Mouse (Mus musculus): Measurements from ENCODE around the gene Ccdc90b.

Ccdc90b gene

DNA sequence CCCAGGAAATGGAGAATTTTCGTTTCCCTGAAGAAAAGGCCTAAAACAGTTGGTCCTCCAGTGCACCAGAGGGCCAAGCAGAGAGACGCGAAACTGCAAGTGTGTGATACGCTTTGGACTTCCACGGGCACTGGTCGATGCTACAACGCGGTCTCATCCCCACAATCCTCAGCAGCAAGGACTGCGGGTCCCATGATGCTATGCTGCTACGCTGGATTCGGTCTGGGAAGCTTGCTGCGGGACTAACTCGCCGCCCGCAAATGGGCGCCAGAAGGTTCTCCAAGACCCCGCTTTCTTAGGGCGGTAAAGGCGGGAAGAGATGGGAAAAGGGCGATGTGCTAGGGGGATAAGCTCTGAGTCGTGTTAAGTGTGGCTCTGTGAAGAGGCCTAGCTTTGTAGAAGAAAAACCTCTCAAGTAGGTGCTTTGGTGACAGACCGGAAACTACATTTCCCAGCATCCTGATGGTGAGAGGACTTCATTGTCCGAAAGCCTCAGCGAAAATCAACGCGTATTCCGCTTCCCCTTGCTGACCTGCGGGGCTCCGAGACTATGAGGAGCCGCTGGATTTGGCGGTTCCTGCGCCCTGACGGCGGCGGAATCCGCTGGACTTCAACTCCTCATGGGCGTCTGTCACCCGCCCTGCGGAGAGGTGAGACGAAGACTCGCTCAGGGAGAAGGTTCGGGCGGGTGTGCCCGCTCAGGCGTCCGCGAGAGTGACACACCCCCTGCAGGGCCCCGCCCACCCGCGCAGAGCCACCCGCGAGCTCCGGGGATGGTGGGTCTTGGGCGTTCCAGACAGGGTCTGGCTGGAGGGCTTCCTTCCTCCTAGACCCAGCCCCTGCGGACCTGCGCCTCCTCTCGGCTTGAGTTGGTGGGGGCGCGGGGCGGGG, at the start of gene Ccdc90b:
TSS of gene Ccdc90b (plus strand) at position 164 of the 891 bp plus-strand sequence.
- DNase-seq (ENCODE audit: low read depth), result peak; percentile 82

DNA sequence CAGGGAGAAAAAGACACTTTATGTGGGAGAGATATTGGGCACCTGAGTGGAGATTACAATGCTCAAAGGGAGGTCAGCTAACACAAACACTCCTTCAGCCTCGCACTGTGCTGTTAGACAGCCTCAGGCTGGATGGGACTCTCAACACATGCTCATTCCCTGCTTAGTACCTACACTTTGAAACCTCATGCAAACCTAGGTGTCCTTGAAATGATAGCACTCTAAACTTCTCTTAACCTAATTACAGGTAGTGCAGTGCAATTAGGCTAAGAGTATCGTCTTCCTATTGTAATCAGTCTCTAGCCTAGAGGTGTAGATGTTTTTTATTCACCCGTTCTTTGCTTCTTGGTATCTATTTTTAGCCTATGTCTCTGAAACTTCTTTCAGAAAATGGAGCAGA, 40.6 kb upstream of the Ccdc90b start:
- no peak for DNase-seq (ENCODE audit: low read depth)

DNA sequence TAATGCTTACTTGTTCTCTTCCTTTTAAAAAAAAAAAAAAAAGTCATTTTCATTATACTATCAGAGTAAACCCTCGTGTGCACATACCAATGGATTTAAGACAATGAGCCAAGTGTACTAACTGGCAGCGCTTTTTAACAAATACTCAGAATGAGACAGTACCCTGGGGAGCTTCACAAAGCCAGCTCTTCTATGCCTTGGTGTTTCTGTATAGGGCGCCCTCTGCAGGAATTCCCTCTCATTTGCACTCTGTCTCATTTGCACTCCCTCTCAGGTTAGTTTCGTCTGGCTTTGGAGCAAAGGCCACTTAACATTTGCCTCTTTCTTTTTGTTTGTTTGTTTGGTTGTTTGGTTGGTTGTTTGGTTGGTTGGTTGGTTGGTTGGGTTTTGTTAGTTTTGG, 40.1 kb upstream of the Ccdc90b start:
- DNase-seq (ENCODE audit: low read depth), result peak; percentile 12

DNA sequence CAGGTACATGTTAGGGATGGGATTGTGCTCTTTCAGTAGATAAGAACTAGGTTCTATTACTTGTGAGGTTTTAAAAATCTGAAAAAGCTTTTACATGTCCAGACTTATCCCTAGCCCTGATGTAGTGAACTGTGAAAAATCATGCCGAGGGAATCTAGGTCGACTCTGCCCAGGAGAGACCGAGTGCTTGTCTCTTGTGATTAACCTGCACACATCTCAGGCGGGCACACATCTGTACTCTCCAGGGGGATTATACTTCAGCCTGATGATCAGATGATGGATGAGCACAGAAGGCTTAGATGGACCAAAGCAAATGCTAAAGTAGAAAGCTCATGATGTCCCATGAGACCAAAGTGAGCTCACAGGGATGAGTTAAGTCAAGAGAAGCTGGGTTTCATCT, 31.7 kb upstream of the Ccdc90b start:
- DNase-seq (ENCODE audit: low read depth), result no peak

DNA sequence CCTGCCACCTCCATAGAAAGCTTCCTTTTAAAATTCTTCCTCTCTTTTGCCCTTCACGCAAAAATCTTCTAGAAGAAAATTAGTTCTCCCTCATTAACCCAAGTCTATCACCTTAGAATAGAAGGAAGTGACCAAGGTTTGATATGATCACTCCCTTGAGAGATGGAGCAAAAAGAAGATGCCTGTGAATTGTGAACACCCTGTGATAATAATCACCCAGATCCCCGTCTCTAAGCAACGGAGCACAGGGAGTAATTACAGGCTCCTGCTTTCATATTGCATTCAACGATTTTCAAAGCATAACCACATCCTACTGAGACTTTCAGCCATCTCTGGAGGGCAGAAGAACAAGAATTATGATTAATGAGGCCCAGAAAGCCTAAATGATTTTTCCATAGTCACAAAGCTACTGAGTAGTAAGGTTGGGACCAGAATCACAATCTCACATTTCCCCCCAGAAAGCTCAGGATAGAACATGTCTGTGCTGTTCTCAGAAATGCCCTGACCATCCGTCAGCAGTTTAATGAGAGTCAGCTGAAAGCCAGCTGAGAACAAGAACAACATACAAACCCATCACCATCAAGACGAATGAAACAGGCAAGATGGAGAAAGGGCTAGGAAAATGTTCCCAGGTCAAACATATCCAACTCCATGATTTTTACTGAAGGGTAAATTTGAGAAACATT, 28.5 kb upstream of the Ccdc90b start:
- no peak for DNase-seq (ENCODE audit: low read depth)

DNA sequence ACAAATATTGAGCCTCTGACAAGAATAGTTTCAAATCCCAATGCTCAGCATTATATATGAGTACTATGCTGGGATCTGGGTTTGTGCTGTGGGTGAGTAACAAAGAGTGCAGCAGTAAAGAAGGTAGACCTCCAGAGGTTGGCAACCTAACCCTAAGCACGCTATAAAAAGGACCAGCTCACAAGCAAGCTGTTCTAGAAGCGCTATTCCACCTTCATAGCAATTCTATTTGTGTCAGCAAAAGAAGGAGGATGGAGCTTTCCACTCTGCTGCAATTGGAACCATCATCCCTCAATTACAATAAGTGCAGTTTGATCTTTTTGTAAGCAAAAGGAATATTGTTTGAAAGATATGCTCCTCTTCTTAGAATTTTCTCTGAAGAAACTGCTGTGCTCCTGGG, 14.2 kb upstream of the Ccdc90b start:
- DNase-seq (ENCODE audit: low read depth), result no peak

DNA sequence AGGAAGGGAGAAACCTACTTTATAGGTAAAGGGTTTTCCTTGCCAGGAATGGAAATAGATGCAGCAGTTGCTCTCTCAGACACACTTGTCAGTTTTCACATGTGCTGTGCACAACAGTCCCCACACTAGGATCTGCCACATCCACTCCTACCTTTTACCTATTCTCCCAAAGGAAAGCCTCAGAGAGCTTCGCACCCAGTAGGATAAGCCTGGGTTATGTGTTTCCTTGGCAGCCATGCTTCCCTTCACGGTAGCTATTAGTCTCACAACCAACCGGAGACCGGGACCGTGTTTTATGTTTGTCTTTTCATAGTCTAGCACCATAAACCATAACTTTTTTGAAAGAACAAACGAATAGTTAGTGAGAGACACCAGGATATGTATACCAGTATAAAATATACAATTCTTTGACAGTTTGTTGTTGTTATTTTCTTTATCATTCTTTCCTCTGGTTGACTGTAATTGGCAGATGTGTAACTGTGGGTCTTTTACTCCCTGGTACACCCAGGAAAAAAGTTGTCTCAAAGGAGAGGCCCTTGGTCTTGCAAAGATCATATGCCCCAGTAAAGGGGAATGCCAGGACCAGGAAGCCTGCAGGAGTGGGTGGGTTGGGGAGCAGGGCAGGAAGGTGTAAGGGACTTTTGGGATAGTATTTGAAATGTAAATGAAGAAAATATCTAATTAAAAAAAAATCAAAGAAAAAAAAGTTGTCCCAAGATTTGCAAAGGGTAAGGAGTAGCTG, 10.5 kb upstream of the Ccdc90b start:
- no peak for DNase-seq (ENCODE audit: low read depth)

DNA sequence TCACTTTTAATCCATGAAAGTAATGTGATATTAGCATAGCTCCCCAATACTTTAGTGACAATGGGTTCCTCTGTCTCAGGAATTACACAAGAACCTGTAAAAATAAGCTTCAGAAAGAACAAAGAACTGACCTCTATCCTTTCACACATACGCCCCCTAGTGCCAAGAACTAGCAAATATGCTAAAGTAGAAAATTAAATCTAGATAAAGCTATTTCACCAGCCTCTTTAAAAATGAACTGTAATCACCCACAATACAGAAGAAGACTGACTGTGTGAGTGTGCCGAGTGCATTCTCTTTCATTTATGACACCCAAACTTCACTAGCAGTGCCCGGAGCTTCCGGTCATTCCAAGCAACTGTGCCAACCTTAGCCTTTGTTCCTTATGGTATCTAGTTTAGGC, 10.0 kb upstream of the Ccdc90b start:
- DNase-seq (ENCODE audit: low read depth), result peak; percentile 33

DNA sequence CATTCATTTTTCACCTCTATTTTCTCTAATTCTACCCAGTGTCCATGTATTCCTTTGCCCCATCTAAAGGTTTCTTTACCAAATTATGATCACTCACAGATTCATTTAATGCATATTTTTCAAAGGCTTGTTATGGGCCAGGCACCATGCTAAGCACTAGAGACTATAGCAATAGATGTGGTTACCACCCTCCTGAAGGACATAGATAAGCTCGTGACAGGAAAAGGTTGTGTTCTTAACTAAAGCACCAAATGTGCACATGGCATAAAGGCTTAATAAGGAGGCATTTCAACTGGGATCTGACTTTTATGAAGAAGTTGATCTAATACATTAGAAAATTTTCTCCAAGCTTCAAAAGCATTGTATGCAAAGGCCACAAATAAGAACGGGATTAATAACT, 2.2 kb upstream of the Ccdc90b start:
- DNase-seq (ENCODE audit: low read depth), result no peak

DNA sequence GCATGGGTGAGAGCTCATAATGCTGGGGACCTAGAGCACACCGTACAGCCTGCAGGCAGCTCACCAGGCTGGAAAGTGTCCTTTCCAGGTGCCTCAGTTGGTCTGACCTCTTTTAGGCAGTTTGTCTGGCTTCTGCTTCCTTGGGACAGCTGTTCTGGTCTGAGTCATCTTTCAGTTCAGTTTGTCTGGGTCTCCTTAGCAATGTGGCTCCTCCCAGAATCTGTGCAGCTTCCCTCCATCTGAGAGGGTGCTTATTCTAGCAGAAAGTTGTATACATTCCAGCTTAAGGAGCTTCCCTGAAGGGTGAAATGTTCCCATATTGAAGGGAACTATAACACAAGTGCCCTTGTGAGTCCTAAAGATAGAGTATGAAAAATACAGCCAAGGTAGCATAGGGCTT, 5.8 kb downstream of the Ccdc90b start:
- no peak for DNase-seq (ENCODE audit: low read depth)

DNA sequence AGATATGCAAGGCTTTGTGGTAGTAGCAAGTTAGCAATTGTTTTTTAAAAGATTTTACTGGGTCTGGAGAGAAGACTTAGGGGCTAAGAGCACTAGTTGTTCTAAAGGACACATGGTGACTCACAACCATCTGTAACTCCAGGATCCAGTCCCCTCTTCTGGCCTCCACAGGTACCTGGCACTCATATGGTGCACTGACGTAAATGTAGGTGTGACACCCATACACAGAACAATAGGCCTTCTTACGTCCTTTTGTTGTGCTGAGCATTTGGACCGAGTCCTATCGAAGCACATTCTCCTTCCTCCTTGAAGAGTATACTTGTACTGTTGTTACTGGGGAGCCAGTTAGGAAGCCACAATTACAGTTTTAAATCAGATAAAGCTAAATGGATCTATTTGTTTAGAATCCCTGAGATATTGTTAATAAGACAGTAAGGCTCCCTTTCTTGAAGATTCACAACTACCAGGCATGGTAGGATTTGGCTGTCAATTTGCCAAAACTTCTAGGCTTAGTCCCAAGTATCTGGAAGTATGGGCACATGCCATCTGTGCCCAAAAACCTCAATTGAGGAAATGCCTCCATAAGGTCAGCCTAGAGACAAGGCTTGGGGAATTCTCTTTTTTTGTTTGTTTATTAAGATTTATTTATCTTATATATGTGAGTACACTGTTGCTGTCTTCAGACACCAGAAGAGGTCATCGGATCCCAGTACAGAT, 19.7 kb downstream of the Ccdc90b start:
- DNase-seq (ENCODE audit: low read depth), result no peak

DNA sequence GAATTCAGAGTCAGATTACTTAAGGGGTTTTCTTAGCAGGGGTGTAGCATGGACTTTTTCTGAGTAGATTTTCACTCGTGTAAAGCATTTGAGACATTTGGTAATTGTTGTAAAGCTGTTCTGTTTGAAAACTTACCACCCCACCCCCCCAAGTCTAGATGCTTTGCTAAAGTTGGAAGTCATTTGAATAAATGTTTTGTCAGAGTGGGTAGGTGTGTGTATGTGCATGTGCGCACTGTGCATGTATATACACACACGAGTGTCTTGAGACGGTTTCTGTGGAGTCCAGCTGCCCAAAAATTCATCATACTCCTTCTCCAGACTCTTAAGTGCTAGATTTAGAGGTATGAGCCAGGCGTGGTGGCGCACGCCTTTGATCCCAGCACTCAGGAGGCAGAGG, 22.6 kb downstream of the Ccdc90b start:
- no peak for DNase-seq (ENCODE audit: low read depth)

DNA sequence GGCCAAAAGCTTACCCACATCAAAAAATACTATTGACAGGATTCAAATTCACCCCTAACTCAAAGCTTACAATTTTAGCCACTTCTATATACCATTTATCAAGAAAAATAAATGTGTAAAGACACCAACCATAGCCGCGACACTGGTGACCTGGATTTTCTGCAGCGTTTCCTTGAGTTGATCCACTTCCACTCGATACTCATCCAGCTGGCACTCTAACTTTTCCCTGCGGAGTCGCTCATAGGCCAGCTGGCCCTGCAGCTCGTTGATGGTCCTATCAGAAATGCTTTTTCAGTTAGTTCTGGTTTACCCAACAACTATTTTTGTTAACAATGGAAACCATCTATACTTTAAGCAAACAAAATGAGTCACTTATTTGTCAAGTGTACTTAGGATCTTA, 29.0 kb downstream of the Ccdc90b start:
- DNase-seq (ENCODE audit: low read depth), result no peak

DNA sequence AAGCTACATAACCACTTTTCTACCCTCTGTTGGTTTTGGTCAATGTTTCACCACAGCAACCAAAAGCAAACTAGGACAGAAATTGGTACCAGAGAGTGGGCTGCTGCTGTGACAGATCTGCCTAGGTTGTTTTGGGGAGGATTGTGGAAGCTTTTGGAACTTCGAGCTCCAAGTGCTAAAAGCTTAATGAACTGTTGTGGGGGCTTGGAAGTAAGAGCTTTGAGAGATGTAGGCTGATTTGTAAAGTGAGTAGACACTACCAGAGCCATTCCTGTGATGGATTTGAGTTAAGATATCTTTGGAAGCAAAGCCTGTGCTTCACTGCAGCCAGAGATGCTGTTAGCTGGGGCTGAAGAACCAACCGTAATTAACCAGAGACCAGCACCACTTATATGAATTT, 29.9 kb downstream of the Ccdc90b start:
- no peak for DNase-seq (ENCODE audit: low read depth)

DNA sequence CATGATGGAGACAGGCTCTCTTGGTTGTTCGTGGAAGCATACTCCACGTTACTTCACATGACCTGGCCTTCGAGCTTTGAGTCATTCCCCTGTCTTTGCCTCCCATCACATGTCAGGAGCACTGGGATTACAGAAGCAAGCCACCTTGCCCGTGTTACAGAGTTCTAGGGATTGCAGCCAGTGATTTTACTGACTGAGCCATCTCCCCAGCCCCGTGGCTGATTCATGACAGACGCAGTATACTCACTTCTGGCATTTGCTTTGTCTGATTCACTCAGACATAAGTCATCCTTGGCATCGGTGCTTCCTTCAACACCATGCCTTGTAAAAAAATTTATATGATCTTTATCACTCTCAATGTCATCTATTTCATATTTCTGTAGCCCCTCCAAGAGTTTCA, 44.0 kb downstream of the Ccdc90b start:
- no peak for DNase-seq (ENCODE audit: low read depth)

DNA sequence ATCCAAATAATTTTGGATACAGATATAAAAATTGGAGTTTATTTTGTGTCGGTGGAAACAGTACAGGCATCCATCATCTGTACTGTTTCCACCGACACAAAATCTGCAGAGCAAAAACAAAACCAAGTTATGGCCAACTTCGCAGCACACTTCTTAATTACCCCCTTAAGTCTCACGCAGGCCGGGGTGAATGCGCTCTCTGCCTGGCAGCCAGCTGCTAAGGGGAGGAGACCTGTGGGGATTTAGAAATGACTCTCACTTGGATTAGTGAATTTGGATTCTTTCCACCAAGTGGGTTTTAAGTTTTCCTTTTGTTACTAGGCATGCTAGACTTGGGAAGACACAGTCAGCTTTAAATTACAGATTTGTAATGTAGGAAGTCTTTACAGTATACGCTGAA, 49.9 kb downstream of the Ccdc90b start:
- DNase-seq (ENCODE audit: low read depth), result no peak

DNA sequence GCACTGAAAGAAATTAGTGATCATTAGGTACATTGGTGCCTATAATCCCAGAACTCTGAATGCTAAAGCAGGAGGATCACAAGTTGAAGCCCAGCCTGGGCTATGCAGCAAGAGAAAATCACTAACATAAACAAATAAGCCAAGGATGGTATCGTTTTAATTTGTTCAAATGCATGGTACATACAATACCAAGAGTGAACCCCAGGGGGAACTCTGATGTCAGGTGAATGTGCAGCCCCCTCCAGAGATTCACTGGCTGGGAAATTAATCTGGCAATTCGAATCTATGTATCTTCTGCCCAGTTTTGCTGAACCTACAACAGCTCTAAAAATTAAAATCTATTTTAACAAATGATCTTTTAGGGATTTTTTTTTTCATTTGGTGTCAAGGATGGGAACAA, 63.5 kb downstream of the Ccdc90b start:
- DNase-seq (ENCODE audit: low read depth), result no peak

DNA sequence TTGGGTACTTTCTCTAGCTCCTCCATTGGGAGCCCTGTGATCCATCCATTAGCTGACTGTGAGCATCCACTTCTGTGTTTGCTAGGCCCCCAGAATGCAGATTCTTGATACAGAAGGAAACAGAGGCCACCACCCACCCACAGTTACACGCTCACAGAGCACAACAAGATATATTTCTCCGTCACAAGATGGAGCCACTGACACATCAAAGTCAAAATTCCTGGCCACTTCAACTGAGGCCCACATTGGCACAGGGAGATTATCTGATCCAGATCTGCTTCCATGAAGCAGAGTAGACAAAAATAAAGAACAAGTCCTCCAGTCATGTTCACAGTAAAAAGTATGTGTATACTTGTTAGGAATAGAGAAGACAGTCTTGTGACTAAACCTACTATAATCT, 69.2 kb downstream of the Ccdc90b start:
- DNase-seq (ENCODE audit: low read depth), result no peak

All from c-Kit-positive CD71-negative TER-119-negative erythroid progenitor cells, embryonic 14.5 days (primary cell).